Mouse (Mus musculus): ENCODE measurements around the gene AI481877.

The AI481877 gene

GRCm38 (mm10) chr4:59016922-59017321 is 121.9 kb downstream of the AI481877 start:
- no peak for DNase-seq

GRCm38 (mm10) chr4:59015181-59015580 is 123.6 kb downstream of the AI481877 start:
- no peak for DNase-seq

- DNase-seq = peak; percentile 31
These were observed 127.3 kb downstream of the AI481877 start for GRCm38 (mm10) chr4:59011446-59011845.

- DNase-seq = peak; percentile 26
These were observed 129.1 kb downstream of the AI481877 start for GRCm38 (mm10) chr4:59009696-59010095.

- DNase-seq = peak; percentile 44
These were observed 129.6 kb downstream of the AI481877 start for GRCm38 (mm10) chr4:59009186-59009585.

GRCm38 (mm10) chr4:59007974-59008373 is 130.8 kb downstream of the AI481877 start:
- no peak for DNase-seq

- no peak for DNase-seq
These were observed 131.8 kb downstream of the AI481877 start for GRCm38 (mm10) chr4:59007016-59007415.

GRCm38 (mm10) chr4:59006211-59006610 is 132.6 kb downstream of the AI481877 start:
- DNase-seq = no peak

GRCm38 (mm10) chr4:59003806-59004200 is 135.0 kb downstream of the AI481877 start:
- no peak for DNase-seq

- peak; percentile 95 for DNase-seq
These were observed 135.6 kb downstream of the AI481877 start, which contains the start of gene Gm20503 for GRCm38 (mm10) chr4:59002948-59003805. Gm20503 (plus strand) TSS chr4:59003210.

- peak; percentile 72 for DNase-seq
These were observed 138.2 kb downstream of the AI481877 start for GRCm38 (mm10) chr4:59000614-59001013.

GRCm38 (mm10) chr4:58999686-59000085 is 139.1 kb downstream of the AI481877 start:
- peak; percentile 80 for DNase-seq

GRCm38 (mm10) chr4:58998688-58999087 is 140.1 kb downstream of the AI481877 start:
- no peak for DNase-seq

GRCm38 (mm10) chr4:58997081-58997480 is 141.7 kb downstream of the AI481877 start:
- no peak for DNase-seq

GRCm38 (mm10) chr4:58995251-58995693 is 143.5 kb downstream of the AI481877 start:
- DNase-seq = no peak

GRCm38 (mm10) chr4:58994762-58995161 is 144.0 kb downstream of the AI481877 start, which contains the start of gene Dnajc25:
Dnajc25 (plus strand) TSS chr4:58995062.
- no peak for DNase-seq

Measured in thymus, postnatal 14 days (tissue).